ENCODE assay signal across 8 mouse cellular contexts in genomic region chr3:89177242-89178106, GRCm38 (mm10). TPM values are rescaled to one million over a fixed set of nuclear protein-coding genes. Genes with fewer than 3 reads are reported as not detected.
A peak's percentile ranks its signal among the peaks of the same experiment; 100 is the strongest.
DNase-seq lines count a peak whose midpoint lies in the region; ATAC-seq lines count a peak whose summit lies in the region.

Scamp3 (plus strand) TSS chr3:89177473.

- peak within 1 kb of the TSS; percentile 86 for H3K9ac ChIP-seq in hindbrain, embryonic 16.5 days (ENCODE audit: low read depth, low read length)

- peaks cover 48% of the 10 kb centered on the region for H3K36me3 ChIP-seq in hindbrain, embryonic 16.5 days (ENCODE audit: control insufficient read depth, insufficient read depth, low read length)
- H3K36me3 ChIP-seq in macrophage (ENCODE audit: inconsistent target) = peaks cover 66% of the 10 kb centered on the region

- peaks cover 19% of the 10 kb centered on the region for H3K79me2 ChIP-seq in macrophage (ENCODE audit: inconsistent target)

- peak within 1 kb of the TSS; percentile 81 for H3K27ac ChIP-seq in hindbrain, embryonic 16.5 days (ENCODE audit: low read depth, low read length)
- H3K27ac ChIP-seq in macrophage = peak within 1 kb of the TSS; percentile 71

- 0% methylated on average over 43 of the region's 43 CpGs for WGBS in hindbrain, embryonic 16.5 days
- under 1% methylated on average over 43 of the region's 43 CpGs for WGBS in macrophage (ENCODE audit: missing documents)

- peak within 1 kb of the TSS; percentile 78 for H3K4me3 ChIP-seq in hindbrain, embryonic 16.5 days (ENCODE audit: low read length)
- peak within 1 kb of the TSS; percentile 86 for H3K4me3 ChIP-seq in macrophage (ENCODE audit: inconsistent target)

- no peaks in the 10 kb centered on the region for H3K27me3 ChIP-seq in hindbrain, embryonic 16.5 days (replicated peaks; ENCODE audit: control insufficient read depth, insufficient read depth, low read length)

- DNase-seq in WW6 (ENCODE audit: low read depth, low spot score) = peak; percentile 95
- DNase-seq in cerebellum, postnatal 4 days (ENCODE audit: low spot score in 2 of 2) = peak; percentile 61 to 86
- DNase-seq in gastrocnemius, adult 18-20 months (ENCODE audit: low spot score) = peak; percentile 85
- DNase-seq in left cerebral cortex, adult 18-20 months (ENCODE audit: low spot score in 2 of 2) = peak; percentile 82 to 86
- DNase-seq in right cerebral cortex, adult 18-20 months = peak; percentile 93
- peak; percentile 44 for DNase-seq in urinary bladder, postnatal 10 days (ENCODE audit: low spot score)

- peak within 1 kb of the TSS; percentile 90 for H3K4me2 ChIP-seq in hindbrain, embryonic 16.5 days (ENCODE audit: low read length)

- ATAC-seq in hindbrain, embryonic 16.5 days = peak; percentile 97

- H3K9me3 ChIP-seq in hindbrain, embryonic 16.5 days (ENCODE audit: control insufficient read depth, low read length) = no peaks in the 10 kb centered on the region

- H3K4me1 ChIP-seq in hindbrain, embryonic 16.5 days (ENCODE audit: control insufficient read depth, insufficient read depth, low read depth, low read length) = peaks cover 14% of the 10 kb centered on the region

RNA-seq across cellular contexts. Expression of gene Scamp3, which starts in this region (rescaled TPM):
- 10 to 100 TPM; 37.8 to 38.4 TPM for total RNA-seq in gastrocnemius, adult 18-20 months (2021)
- 166 and 172 TPM in 2 replicates for polyA plus RNA-seq in hindbrain, embryonic 16.5 days (2015; fragmentation: Nextera tagmentation; extraction: Ambion mirVana)
- total RNA-seq in left cerebral cortex, adult 18-20 months (2021) = 10 to 100 TPM; 63.2 to 63.7 TPM
- 10 to 100 TPM; 27.7 to 92.8 (median 47.6) TPM for total RNA-seq in macrophage (2018; cell fraction: chromatin; rRNA removed)
- 10 to 100 TPM; 51.9 to 84.5 (median 66.7) TPM for total RNA-seq in macrophage (2018; cell fraction: cytosol; rRNA removed)
- 10 to 100 TPM; 30.4 to 74.0 (median 45.9) TPM for total RNA-seq in macrophage (2018; cell fraction: nucleus; rRNA removed)
- polyA plus RNA-seq in macrophage (2018) = 79.6 to 84.3 TPM (median 80.5 TPM) in 3 replicates

Comparison
In these comparisons a context has a peak if more than half of its experiments do, and no peak if none do; other contexts are left out.
1. Peak in every context shown above with its lines: DNase-seq, ATAC-seq, H3K4me3 ChIP-seq and H3K27ac ChIP-seq.
2. DNase-seq: peak in every context shown above with its lines; median percentile 95 in WW6; 93 in right cerebral cortex, adult 18-20 months; 85 in gastrocnemius, adult 18-20 months; 84 in left cerebral cortex, adult 18-20 months; 74 in cerebellum, postnatal 4 days; 44 in urinary bladder, postnatal 10 days.